Mouse (Mus musculus) CD8-positive naive resting alpha-beta T cell, adult 2 months (primary cell): ENCODE data around the gene Diaph3.

ENCODE experiments used
- DNase-seq, 2 experiments: peaks; one replicate each; pipeline ENCODE4 v3.0.0; 2022; ENCODE audit warnings: low read depth in 2 of 2, low spot score in 2 of 2

The Diaph3 gene

DNA sequence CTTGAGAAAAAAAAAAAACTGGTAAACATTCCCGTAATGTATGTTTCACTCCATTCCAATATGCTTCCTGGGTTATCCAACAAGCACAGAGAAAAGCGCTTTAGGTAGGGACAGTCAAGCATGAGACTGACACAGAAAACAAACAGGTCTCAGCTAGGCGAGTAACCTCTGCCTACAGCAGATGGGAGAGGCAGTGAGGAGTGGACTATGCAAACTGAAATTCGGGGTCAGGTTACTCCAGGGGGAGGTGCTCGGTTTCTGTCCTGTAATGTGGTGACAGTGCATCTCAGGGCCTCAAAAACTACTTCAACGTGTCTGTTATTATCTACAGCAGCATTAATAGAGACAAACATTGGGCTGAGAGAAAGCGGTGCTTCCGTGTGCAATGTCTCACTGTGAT is 465.7 kb downstream of the Diaph3 start:
- no peak for DNase-seq

DNA sequence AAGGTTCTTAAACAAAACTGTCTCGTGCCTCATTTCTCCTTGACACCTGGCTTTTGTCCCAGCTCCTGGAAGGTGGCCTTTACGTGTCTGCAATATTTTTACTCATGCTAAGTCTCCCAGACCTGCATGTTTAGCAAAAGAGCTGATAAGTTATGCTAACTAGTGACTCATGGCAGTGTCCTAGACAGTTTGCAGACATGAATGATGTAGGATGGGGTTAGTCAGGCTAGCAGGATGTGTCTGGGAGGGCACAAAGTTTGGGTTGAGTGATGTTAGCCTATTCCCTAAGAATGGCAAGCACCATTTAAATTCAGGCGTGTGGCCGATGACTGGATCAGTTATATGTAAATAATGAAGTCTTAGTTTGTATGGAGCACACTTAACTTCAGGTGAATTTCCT is 478.2 kb downstream of the Diaph3 start:
- DNase-seq: no peak

DNA sequence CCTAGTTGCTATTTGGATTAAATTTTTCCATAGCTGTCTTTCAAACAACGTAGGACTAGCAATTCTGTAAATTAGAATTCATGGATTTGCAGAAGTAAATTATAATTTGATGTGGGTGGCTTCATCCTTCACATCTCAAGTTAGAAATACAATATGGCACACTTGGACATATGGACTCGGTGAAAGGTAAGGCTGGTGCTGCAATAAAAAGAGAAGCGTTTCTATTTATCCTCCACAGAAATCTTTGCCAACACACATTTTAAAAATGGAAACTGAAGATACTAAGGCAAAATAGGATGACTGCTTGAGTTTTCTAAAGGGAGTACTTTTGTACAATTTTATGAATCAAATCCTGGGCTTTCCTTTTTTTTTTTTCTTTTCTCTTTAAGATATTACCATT is 480.5 kb downstream of the Diaph3 start:
- no peak for DNase-seq

DNA sequence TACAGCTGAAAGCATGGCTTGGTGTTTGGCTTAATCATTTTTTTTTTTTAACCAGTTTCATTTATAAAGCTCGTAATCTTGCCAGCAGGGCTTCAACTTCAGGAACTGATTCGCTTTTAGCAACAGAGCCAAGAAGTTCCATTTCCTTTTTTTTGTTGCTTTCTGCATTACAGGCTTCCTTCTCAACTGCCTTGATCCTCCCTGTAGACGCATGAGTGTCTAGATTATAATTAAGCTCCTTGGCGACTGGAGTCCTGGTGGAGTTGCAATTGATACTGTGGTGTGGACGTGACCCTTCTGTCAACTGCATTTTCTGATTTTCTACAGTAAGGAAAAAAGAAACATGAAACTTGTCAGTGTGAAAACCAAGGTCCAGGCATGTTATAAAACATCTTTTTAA is 484.8 kb downstream of the Diaph3 start:
- no peak for DNase-seq

DNA sequence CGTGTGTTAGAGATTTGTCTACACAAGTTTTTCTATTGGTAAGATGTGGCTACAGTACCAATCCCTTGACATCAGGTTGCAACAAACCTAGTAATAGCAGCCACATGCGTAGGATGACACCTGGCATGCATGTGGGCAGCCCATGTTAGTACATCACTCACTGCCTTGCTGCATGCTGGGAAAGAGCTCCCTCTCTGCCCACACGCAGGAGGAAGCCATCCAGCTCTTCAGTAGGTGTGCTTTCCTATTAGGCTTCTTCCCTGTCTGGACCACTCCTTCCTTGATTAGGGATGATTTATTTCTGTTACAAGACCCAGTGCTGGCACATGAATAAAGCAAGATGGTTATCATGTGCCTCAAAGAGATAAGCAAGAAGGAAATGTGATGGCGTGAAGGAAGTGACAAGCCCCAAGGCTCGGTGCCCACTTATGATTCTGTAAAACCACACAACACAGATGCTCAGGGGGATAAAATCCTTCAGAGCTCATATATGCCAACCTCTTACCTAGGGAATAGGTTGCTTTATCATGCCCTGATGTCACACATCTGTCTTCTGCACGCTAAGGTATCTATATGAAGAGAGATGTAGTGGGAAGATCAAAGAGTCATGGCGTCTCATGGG is 494.4 kb downstream of the Diaph3 start:
- DNase-seq: no peak

DNA sequence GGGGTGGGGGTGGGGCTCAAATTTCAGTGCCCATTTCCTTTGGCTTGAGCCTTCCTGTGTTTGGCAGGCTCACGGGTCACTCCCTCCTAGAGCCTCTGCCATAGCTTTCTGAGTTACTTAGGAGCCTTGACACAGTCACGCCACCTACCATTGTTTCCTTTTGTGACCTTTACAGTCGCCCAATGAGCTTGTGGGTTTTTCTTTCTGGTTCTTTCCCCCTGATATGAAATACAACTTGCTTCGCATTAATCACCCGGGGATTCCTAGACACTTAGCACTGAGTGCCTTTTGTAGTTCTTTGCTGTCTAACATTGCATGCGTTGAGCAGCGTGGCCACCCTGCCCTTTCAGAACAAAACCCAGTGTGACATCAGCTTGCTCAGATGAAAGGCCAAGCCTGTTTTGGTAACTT is 498.2 kb downstream of the Diaph3 start:
- no peak for DNase-seq

DNA sequence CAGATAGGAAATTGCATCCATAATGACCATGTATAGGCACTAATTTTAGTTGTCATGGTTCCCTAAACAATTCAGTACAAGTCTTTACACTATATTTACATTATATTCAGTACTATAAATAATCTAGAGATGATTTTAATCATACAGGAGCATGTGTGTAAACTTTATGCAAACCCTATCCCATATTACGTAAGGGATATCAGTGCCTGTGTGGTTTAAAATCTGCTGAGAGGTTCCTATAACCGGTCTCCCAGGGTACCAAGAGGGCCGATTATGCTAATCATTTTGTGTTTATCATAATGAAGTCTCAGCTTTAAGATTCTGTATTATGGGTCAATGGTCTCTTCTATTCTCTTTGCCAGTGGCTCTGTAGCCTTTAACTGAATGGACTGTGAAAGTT is 499.2 kb downstream of the Diaph3 start:
- DNase-seq: no peak

DNA sequence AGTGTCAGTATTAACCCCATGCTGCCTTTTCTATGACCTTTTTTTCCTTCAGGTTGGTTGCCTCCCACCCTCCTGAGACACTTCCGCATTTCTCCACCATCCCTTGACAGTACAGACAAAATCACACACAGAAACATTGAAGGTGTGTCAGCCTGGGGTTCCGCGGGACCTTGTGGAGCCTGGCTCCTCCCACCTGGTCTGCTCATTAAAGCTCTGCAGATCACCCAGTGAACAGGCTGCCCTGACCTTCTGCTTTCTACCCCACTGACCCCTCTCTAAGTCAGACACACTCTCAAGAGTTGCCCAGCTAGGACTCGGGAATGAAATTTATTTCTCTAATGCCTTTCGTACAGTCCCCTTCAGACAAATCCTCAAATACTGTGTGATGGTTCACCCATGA is 500.9 kb downstream of the Diaph3 start:
- DNase-seq: no peak

DNA sequence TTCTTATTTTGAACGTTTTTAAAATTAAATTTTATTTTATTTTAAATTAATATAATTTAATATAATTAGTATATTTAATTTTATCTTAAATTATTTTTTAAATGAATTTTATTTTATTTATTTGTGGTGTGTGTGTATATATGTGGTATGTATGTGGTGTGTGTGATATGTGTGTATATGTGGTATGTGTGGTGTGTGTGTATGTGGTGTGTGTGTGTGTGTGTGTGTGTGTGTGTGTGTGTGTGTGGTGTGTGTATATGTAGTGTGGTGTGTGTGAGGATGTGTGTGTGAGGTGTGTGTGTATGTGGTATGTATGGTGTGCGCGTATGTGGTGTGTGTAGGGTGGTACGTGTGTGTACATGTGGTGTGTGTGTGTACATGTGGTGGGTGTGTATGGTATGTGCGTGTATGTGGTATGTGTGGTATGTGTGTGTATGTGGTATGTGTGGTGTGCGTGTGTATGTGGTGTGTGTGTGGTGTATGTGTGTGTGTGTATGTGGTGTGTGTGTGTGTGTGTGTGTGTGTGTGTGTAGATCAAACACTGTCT is 505.4 kb downstream of the Diaph3 start:
- DNase-seq: no peak

DNA sequence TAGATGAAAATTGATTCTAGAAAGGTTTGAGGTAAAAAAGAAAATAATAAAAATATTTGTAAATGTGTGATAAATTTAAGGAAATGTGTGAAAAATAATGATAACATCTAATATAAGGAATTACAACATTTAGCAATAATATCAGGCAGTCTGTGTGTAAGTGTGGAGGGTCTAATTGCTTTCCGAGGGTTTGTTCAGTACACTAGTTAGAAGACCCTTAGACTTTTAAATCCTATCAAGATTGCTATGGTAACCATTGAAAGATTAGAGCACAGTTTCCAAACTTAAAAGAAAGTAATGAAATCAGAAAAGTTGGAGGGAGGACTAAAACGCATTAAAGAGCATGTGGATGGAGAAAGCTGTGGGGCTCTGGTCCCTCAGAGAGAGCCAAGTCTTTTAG is 506.0 kb downstream of the Diaph3 start:
- no peak for DNase-seq

DNA sequence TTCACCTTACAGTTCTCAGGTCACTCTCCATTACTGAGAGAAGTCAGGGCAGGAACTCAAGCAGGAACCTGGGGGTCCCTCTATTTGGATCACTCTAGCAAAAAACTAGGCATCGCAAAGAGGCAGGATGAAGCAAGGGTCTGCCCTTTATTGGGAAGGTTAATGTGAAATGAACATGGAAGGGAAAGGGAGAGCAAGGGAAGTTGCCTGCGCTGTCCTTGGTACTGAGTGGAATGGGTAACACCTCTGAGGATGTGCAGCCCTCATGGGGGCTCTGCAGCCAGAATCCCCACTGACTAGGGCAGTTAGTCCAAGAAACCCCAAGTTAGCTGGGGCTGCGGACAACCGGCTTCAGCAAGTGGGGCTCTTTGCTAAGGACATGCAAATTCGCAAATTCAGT is 507.2 kb downstream of the Diaph3 start:
- no peak for DNase-seq

DNA sequence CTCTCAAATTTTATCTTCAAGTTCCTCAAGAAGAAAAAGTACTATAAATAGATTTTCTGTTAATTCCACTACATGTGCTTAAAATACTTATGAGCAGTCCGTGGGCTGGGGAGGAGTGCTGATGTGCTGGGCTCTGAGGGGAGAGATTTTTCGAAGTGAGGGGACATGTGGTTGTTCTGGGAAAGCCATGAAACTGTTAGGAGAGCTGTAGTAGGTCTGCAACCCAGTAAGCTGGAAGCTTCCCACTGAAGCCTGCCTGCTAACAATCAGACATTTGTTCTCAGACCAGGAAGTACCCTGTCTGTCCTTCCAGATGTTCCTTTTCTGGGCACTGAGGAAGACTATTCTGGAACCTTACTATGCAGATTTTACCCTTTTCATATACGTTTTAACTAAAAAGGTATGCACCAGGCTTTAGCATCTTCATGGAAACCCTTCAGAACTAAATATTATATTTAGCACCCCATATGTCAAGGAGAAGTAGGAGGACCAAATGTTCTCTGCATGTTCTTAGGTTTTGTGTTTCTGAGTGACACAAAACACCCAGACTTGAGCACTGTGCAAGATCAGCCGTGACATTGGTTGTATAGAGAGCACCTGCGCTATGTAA is 516.1 kb downstream of the Diaph3 start:
- DNase-seq: no peak

DNA sequence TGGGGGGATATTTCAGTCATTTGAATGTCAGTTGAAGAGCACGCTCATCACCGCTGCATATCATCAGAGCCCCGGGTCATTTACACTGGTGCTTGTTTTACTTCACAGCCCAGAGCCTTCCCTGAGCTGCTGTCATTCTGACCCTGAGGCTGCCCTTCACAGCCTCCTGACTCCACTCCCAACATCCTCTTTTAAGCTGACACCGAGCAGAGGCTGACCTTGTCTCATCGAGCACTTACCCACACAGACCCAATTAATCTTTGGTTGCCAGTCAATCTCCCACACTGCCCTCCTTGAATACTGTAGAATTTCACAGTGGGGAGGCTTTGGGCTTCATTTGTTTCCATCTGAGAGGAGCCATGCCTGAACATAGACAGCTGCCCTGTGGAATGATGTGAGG is 521.4 kb downstream of the Diaph3 start:
- no peak for DNase-seq
